Mouse (Mus musculus) layer of hippocampus, postnatal 25 days (tissue): Measurements from ENCODE around the gene Sp6. TPM values are rescaled to one million over a fixed set of nuclear protein-coding genes. Genes with fewer than 3 reads are reported as not detected.

Experiments
- DNase-seq, 2 experiments: peaks; one replicate each; pipeline ENCODE4 v3.0.0; 2022; ENCODE audit warnings: mixed read lengths in 2 of 2, low spot score in 1 of 2; ENCODE audit errors: extremely low spot score in 1 of 2
- microRNA-seq, 2 experiments: library from miRNA; unstranded; fragments of <30 nt; microRNA quantifications; one replicate each; pipeline ENCODE4 v1.2.0; 2021
- total RNA-seq, 2 experiments: library from RNA; stranded (reverse); gene quantifications; 2 replicates each; pipeline ENCODE4 v1.2.3; 2021

Sp6 gene
- total RNA-seq, 2 experiments from 2014 or later, result 0.86 to 1.8 TPM

- DNase-seq, result no peak
These were observed 37.9 kb downstream of the Sp6 start for GRCm38 (mm10) chr11:97050944-97051586.

DNA sequence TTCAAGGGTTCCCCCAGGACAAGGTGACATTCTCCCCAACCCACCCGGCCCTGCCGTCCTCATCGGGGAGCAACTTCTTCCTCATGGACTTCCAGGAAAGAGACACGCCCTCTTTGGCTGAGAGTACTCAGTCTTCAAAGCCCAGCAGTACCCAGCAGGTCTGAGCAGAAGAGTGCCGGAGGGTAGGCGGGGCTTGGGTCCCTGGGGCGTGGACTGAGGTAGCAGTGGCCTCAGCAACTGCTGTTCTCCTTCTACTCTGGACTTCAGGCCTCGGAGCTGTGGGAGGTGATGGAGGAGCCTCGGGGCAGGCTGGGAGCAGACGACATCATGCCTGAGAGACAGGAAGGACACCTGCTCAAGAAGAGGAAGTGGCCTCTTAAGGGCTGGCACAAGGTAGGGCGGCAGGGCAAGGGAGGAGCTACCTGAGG is 39.0 kb downstream of the Sp6 start:
- no peak for DNase-seq

- no peak for DNase-seq
These were observed 50.2 kb downstream of the Sp6 start for GRCm38 (mm10) chr11:97063274-97063920.

DNA sequence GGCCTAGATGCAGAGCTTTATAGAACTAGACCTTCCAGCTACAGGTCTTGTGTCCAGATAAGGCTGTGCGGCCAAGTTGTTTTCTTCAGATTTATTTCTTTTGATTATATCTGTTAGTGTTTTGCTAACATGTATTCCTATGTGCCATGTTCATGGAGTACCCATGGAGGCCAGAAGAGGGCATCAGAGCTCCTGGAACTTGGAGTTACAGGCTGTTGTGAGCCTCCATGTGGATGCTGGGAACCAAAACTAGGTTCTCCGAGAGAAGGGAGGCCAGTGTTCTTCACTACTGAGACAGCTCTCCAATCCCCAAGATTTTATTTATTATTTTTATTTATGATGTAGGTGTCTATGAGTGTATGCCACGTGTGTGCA is 50.7 kb downstream of the Sp6 start:
- DNase-seq, result no peak

DNA sequence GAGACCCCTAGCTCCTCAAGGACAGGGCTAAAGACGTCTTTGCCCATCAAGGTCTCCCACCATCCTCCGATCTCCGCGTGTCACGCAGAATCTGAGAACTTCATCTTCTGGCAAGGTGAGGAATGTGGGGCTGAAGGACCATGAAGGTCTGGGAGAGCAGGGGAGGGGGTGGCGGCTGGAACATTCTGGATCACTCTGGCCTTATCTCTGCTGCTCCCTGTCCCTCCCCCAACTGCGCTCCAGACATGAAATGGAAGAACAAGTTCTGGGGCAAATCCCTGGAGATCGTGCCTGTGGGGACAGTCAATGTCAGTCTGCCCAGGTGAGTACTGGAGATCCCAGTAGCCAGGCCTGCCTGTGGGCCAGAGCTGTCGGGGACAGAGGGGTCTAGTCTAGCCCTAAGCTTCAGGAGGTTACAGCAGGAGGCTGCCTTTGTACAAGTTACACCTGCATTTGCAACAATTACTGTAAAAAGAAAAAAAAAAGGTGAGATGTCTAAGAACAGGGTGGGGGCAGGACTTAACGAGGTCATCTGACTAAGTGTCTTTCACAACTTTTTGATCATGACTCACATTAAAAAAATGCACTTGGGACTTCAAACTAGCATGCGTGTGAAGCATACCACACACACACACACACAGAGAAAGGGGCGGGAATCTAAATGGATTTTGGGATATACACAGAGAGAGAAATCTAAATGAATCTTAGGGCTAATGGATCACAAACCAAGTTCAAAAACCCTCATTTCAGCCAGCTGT is 52.5 kb downstream of the Sp6 start:
- DNase-seq, result no peak

DNA sequence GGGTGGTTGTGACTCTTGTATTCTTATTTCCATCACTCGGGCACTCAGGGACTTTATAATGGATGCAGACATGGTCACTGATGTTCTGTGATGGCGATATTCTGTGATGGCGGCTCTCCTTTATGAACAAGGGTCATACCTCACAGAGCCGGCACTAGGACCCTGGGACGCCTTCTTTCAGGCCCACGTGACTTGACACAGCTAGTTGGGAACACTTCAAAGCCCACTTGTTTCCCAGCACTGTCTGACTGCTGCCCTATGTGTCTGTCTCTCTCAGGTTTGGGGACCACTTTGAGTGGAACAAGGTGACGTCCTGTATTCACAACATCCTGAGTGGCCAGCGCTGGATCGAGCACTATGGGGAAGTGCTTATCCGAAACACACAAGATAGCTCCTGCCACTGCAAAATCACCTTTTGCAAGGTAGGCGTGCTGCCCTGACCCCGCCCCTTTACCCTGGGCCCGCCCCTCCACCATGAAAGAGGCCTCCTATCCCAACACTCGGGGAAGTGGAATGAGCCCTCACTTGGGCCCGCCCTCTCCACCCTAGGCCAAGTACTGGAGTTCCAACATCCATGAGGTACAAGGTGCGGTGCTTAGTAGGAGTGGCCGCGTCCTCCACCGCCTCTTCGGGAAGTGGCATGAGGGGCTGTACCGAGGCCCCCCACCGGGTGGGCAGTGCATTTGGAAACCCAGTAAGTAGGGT is 53.6 kb downstream of the Sp6 start:
- DNase-seq, result no peak

DNA sequence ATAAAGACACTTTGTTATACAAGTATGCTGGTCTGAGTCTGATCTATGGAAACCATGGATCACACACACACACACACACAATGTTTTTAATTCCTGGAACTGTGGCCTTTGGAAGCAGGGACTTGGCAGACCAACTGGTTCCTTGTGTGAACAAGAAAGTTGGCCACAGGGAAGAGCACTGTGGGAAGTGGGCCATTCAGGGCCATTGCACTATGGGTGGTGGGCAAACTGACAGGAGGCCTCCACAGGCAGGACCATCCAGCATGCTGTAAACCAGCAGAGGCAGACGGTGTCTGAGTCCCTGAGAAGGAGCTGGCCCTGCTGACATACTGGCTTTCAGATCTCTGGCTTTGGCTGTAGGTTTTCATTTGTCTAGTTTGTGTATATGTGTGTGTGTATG is 56.1 kb downstream of the Sp6 start:
- DNase-seq, result no peak

DNA sequence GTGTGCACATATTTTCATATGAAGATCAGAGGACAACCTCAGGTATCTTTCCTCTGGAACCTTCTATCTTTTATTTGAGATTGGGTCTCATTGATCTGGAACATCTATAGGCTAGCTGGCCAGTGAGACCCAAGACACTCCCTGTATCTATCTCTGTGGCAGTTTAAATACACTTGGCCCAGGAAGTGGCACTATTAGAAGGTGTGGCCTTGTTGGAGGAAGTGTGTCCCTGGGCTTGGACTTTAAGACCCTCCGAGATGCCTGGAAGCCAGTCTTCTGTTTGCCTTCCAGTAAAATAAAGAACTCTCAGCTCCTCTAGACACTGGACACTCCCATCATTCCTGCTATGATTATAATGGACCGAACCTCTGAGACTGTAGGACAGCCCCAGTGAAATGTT is 56.6 kb downstream of the Sp6 start:
- no peak for DNase-seq

DNA sequence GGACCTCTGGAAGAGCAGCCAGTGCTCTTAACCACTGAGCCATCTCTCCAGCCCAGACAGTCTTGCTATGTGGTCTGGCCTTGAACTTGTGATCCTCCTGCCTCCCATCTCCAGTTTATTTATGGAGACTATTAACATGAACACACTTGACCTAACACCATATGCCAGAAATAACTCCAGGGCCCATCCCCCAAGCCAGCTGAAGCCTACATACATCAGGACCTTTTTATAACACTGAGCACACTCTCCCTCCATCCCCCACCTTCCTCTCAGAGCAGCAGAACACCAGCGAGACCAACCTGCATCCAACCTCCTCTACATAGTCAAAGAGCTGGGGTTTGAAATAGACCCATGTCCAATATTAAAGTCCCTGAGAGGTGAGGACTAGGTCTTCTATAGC is 57.9 kb downstream of the Sp6 start:
- DNase-seq, result no peak

- DNase-seq, result peak in 1 of 2 experiments; percentile 57
These were observed 59.3 kb downstream of the Sp6 start for GRCm38 (mm10) chr11:97072533-97072932.

- no peak for DNase-seq
These were observed 61.0 kb downstream of the Sp6 start for GRCm38 (mm10) chr11:97074235-97074634.

Small RNA genes lying within 50 kb of the gene (microRNA-seq; reads per million reads assigned to microRNA genes)
- gene Mir8103, result 0.92 to 1.00 reads per million in 2 experiments

Other genes with a start within 250 kb of the Sp6 start
- 10 to 100 TPM; 40.9 to 49.4 TPM for gene Snx11, start 235.8 kb upstream of the Sp6 start, total RNA-seq
- 10 to 100 TPM; 49.4 to 52.0 TPM for gene Cbx1, start 224.3 kb upstream of the Sp6 start, total RNA-seq
- gene Nfe2l1, start 183.4 kb upstream of the Sp6 start, total RNA-seq, result 100 to 1,000 TPM; 215 to 234 TPM
- gene Copz2, start 163.5 kb upstream of the Sp6 start, total RNA-seq, result 1 to 10 TPM; 6.5 to 6.8 TPM
- gene Cdk5rap3, start 96.9 kb upstream of the Sp6 start, total RNA-seq, result 10 to 100 TPM; 35.8 to 37.2 TPM
- not detected for gene Prr15l, start 85.3 kb upstream of the Sp6 start, total RNA-seq
- gene Pnpo, start 69.4 kb upstream of the Sp6 start, total RNA-seq, result 10 to 100 TPM; 35.1 to 37.9 TPM
- gene Sp2, start 30.4 kb upstream of the Sp6 start, total RNA-seq, result 10 to 100 TPM; 12.8 to 15.0 TPM
- 1 to 10 TPM; 4.0 to 4.2 TPM for gene Scrn2, start 16.5 kb downstream of the Sp6 start, total RNA-seq
- 1 to 10 TPM in 1 of 2 experiments, under 1 TPM in 1; 0.74 to 1.0 TPM for gene Lrrc46, start 28.0 kb downstream of the Sp6 start, total RNA-seq
- 10 to 100 TPM; 76.3 to 83.6 TPM for gene Mrpl10, start 28.2 kb downstream of the Sp6 start, total RNA-seq
- gene Osbpl7, start 37.2 kb downstream of the Sp6 start, total RNA-seq, result 10 to 100 TPM; 15.8 to 16.5 TPM
- under 1 TPM in 1 of 2 experiments, not detected in 1; 0.10 TPM for gene Tbx21, start 101.9 kb downstream of the Sp6 start, total RNA-seq
- 10 to 100 TPM; 75.8 to 82.0 TPM for gene Tbkbp1, start 138.1 kb downstream of the Sp6 start, total RNA-seq
- 100 to 1,000 TPM; 123 to 130 TPM for gene Kpnb1, start 174.5 kb downstream of the Sp6 start, total RNA-seq